Mouse (Mus musculus) spleen, adult 18-20 months (tissue): Measurements from ENCODE around the gene Ces1c.
A peak's percentile ranks its signal among the peaks of the same experiment; 100 is the strongest.

Source experiments
- DNase-seq, 2 experiments: peaks; one replicate each; pipeline ENCODE4 v3.0.0; 2022; ENCODE audit warnings: mixed read lengths in 2 of 2

Ces1c gene

GRCm38 (mm10) chr8:93131233-93131980 is at the start of gene Ces1c:
Gene Ces1c (minus strand): TSS chr8:93131283.
- DNase-seq = no peak

- DNase-seq = no peak
These were observed 49.6 kb upstream of the Ces1c start for GRCm38 (mm10) chr8:93180581-93181129.

DNA sequence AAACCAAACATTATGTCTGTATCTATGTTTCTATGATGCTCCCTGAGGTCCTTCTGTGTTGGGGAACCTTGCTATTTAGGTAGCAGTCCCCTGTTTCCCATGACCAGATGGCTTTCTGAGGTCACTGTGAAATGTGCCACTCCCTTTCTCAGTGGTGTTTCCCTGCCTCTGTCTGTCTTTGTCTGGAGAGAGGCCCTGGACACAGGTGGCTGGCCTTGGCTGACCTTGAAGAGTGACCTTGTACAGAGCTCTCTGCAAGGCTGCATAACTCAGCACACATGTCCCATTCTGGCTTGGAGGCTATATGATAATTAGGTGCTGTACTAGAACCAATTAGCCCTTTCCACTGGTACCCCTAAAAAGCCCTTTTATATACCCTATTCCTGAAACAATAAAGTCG is 45.5 kb upstream of the Ces1c start:
- no peak for DNase-seq

- DNase-seq = no peak
These were observed 43.5 kb upstream of the Ces1c start for GRCm38 (mm10) chr8:93174554-93174953.

- DNase-seq = no peak
These were observed 40.9 kb upstream of the Ces1c start for GRCm38 (mm10) chr8:93171846-93172590.

DNA sequence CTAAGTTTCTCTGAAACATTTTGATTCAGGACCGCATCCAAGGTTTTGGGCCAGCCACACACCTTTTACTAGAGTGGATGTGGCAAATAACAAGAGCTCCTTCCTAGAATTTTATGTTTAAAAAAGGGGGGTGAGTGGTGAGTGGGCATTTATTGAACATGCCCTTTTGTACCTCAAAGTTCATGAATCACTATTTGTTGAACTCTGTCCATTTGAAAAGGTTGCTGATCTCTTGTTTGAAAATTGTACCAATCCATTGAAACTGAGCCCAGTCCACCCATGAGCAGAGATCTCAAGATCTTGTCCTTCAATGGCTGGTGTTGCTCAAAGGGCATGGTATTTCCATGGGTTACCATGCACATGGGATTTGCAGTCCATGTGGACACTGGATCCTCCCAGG is 32.3 kb upstream of the Ces1c start:
- no peak for DNase-seq

- no peak for DNase-seq
These were observed 20.3 kb upstream of the Ces1c start for GRCm38 (mm10) chr8:93151401-93151800.

DNA sequence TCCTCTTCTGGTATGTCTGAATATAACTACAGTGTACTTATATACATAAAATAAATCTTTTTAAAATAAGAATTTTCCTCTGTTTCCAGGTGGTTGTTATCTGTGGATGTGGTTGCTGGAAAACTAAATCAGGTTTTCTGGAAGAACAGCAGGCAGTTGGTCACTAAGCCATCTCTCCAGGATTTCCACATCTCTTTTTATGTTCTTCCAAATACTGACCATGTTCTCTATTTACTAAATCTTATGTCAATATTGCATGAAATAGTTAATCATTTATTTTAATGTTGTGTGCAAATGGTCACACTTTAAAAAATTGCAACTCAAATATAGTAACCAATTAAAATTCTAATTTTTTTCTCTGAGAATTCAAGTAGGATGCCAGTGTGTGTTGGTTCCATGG is 16.2 kb upstream of the Ces1c start:
- DNase-seq = no peak

DNA sequence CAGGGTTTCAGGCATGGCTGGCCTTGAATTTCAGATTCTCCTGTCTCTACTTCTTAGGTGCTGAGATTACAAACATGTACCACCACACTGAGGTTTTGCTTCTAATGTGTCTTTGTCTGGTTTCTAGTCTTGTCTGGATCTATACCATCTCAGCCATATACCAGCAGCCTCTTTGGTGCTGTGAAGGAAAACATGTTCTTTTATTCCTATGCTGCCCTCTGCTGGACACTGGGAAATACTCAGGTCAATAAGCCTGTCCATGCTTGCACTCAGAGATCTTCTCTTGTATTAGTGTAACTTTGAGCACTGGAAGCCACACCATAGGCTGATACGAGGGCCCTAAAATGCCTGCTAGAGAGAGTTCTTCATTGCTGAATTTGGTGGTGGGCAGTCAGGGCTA is 9.6 kb upstream of the Ces1c start:
- peak in 1 of 2 experiments; percentile 13 for DNase-seq

GRCm38 (mm10) chr8:93132196-93132595 is 1.1 kb upstream of the Ces1c start:
- no peak for DNase-seq

DNA sequence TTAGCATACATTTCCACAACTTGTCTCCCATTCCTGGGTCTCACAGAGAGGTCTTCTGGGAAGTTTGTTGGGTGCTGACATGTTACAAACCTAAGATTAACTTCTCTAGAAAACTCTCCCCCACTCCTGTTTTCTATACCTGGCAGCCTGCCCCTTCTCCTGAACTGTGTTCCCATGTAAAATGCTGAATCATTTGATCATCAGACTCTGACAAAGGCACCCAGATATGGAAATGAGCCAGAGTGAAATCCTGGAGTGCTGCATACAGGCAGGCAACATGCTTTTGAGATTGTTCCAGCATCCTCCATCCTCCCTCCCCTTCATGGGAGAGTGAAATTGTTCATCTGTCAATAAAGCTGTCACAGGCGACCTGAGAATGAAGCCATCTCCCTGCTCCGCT is 4.6 kb downstream of the Ces1c start:
- no peak for DNase-seq

- DNase-seq = no peak
These were observed 9.1 kb downstream of the Ces1c start for GRCm38 (mm10) chr8:93122005-93122404.

DNA sequence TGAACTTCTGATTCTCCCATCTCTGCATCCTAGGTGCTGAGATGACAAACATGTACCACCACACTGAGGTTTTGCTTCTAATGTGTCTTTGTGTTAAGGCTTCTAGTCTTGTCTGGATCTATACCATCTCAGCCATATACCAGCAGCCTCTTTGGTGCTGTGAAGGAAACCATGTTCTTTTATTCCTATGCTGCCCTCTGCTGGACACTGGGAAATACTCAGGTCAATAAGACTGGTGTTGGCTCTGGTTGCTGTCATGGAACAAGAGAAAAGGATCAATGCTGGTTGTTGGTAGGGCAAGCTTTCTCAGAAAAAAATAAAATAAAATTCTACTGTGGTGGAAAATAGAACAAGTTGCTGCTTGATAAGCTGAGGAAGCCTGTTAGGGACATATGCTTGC is 35.7 kb downstream of the Ces1c start:
- no peak for DNase-seq

DNA sequence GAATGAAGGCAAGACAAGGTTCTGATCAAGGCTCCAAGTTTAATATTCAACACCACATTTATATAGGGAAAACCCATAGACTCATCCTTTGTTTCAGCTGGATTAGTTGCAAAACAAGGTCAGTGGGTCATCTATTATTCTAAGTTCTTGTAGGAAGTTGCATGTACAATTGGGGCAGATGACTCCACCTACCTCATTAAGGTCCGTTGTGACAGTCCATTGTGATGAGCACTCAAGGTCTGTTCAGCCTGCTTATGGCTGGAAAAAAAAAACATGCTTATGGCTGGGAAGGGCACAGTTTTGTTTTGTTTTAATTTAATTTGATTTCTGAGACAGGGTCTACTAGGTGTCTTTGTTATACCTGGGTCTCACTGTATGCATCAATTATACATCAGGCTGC is 39.8 kb downstream of the Ces1c start:
- no peak for DNase-seq

DNA sequence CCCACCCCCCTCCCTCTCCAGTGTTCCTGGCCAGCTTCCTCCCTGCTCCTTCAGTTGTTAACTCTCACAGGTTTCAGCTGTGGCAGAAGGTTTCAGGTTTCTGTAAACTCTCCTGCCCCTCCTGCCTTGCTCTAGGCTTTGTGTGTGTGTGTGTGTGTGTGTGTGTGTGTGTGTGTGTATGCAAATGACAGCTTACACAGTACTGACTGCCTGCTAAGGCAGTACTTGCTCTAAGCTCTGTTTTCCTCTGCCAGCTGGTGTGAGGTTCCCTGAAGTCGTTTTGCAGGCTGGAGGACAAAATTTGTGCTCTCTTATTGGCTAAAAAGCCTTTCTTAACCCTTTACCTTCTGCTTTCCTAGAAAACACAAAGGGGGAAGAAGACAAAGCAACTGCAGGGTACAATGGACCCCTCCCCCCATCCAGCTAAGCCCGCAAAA is 42.4 kb downstream of the Ces1c start:
- DNase-seq = no peak

- DNase-seq = no peak
These were observed 42.9 kb downstream of the Ces1c start for GRCm38 (mm10) chr8:93088193-93088592.

DNA sequence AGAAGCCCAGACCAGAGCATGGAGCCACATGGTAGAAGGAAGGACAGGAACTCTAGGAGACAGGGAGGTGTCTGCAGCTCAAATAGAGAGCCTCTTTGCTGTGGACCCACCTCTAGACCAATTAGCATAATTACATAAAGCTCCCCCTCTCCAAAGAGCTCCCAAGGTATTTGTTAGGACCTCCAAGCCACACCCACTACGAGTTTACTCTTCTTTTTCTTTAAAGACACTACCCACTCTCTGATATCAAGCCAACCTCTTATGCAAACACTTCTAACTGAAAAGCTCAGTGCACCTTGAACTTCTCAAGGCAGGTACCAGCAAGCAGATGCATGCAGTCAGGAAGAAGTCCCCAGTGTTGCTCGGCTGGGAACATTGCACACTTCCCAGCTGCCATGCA is 51.2 kb downstream of the Ces1c start, which contains the start of gene Ces1b:
Gene Ces1b (minus strand): TSS at position 131 of the 400 bp plus-strand sequence.
- no peak for DNase-seq

DNA sequence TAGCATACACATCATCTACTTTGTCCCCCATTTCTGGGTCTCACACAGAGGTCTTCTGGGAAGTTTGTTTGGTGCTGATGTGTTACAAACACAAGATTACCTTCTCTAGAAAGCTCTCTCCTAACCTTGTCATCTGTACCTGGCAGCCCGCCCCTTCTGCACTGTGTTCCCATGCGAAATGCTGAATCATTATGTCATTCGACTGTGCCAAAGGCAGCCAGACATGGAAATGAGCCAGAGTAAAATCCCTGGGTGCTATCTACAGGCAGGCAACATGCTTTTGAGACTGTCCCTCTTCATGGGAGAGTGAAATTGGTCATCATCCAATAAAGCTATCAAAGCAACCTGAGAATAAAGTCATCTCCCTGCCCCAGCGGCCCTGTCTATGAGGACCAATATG is 55.8 kb downstream of the Ces1c start:
- no peak for DNase-seq

DNA sequence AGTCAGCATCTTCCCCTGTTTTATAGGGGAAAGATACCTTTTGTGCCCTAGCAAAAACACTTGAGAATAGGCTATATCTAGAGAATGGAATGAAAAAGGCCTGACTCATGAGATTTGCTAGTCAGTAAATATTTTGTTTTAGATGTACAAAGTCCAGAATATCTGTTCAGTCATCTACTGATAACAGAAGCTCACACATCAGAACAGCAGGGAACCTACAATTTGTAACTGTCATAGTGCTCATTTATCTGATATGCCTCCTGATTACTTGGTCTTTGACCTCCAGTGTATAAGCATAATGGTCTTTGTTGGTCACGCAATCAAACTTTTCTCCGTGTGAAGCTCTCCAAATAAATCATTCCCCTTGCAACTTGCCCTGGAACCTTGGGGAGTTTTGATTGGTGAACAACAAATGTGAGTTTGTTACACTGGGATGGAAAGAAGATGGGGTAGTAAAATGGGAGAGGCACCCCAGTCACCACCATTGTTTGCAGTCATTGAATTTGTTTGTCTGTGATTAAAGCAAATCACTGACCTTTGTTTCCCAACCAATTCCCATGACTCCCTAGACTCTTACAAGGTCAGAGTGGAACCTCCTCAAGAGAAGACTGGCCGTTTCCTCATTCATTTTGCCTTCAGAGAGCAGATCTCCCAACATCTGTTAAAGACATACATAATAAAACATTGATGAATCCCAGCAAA is 67.5 kb downstream of the Ces1c start:
- no peak for DNase-seq

GRCm38 (mm10) chr8:93059185-93059584 is 71.9 kb downstream of the Ces1c start:
- DNase-seq = no peak

DNA sequence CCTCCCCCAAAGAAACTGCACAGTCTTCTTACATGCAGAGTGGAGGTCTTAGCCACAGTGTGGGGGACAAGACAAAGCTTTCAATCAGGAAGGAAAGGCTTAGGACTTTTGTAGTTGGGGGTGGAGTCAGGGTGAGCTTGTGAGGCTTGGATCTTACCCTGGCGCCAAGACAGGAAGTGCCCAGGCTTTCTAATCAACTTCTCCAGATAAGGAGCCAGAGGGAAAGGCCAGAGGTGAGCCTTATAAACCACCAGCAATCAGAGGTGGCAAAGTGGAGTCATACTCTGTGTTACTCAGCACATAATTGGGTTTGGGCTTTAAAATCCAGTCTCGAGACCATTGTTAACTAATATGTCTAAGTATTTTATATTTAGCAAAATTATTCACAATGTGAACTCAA is 75.8 kb downstream of the Ces1c start:
- no peak for DNase-seq
